Mouse (Mus musculus) spleen, postnatal 36 days (tissue): Measurements from ENCODE around the gene Sec14l4.
"Not testable (repeated sequence)": the region's sequence is repeated elsewhere in the genome, so short reads cannot be mapped to it uniquely, and the experiment has no call there.

Source experiments
- DNase-seq, 2 experiments: peaks; one replicate each; pipeline ENCODE4 v3.0.0; 2022; ENCODE audit warnings: low spot score in 2 of 2, mixed read lengths in 1 of 2

The Sec14l4 gene

DNA sequence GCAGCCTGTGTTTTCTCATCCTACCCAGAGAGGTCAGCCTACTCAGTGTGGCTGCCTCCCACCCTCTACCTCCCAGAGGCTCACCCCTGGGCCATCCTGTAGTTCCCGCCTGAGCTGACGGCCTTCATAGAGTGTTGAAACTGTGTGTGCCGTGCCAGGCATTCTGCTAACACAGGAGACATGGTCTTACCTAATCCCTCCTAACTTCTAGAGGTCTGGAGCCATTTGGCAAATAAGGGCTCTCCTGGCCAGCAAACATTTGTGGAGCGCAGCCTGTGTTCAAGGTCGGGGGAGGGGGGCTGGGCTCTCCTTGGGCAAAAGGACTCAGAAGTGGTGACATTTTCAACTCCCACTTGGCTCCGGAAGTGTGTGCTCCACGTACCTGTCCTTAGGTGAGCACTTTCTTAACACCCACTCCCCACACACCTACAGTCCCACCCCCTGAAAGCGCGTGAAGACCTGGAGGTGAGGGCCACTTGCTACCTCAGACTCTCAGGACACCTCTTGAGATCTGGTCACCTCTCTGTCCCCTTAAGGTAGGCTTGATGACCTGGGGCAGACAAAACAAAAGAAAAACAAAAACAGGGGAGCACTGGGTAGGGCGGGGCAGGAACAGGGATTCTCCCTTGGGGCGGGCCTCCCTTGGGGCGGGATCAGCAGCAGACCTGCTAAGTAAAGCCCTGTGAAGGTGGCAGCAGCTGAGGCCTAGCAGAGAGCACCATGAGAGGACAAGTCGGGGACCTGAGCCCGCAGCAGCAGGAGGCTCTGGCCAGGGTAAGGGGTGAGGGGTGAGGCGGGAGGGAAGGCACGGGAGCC, at the start of gene Sec14l4:
TSS of gene Sec14l4 (plus strand) at position 337 of the 816 bp plus-strand sequence.
- no peak for DNase-seq

DNA sequence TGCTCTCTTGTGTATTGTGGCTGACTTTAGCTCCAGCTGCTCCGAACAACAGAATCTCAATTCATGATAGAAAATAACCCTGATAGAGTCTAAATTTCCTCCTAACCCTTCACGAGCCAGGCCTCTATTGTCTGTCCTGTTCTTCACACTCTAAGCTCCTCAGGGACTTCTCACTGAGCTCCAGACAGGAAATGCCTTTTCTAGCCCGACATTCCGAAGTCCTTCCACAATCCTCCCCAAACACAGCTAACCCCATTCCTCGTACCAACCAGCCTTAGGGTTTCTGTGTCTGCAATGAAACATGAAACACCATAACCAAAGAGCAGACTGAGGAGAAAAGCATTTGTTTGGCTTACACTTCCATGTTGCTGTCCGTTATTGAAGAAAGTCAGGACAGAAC, 49.7 kb upstream of the Sec14l4 start:
- DNase-seq = no peak

DNA sequence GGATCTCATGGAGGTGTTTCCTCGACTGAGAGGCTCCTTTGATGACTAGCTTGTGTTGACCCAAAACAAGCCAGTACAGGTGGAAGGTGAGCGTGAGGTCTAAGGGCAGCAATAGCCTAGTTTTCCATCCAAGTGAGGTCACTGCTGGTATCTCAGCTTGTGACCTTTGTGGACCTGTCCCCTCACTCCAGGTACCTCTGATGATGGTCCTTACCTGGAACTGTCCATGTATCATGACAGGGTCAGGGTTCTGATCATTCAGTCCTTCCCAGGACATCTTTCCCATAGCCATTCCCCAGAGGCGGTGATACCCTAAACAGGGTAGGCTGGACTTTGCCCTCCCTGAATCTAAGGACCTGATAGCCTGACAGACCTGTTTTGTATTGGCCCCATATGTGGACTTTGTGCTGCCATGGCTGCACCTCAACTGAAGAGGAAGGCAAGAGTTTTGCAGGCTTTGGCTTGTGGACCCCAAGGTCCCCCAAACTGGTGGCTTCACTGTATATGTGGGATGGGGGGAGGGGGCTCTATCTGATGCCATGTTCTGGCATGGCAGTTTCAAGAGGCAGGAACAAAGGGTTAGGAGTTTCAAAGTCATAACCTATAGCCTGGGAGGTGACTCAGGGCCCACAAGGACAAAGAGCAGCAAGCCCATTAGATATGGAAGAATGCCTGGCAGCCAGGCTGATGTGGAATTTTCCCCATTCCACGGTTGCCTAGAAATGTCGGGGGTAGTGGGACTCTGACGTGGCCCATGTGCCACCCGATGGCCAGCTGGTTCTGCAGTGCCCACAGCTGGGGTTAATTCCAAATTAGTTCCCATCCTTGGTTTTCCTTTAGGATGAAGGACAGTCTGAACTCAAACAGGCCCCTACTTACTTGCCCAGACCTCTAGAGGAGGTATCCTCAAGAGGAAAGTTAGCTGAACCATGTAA, 48.7 kb upstream of the Sec14l4 start:
- DNase-seq = no peak

DNA sequence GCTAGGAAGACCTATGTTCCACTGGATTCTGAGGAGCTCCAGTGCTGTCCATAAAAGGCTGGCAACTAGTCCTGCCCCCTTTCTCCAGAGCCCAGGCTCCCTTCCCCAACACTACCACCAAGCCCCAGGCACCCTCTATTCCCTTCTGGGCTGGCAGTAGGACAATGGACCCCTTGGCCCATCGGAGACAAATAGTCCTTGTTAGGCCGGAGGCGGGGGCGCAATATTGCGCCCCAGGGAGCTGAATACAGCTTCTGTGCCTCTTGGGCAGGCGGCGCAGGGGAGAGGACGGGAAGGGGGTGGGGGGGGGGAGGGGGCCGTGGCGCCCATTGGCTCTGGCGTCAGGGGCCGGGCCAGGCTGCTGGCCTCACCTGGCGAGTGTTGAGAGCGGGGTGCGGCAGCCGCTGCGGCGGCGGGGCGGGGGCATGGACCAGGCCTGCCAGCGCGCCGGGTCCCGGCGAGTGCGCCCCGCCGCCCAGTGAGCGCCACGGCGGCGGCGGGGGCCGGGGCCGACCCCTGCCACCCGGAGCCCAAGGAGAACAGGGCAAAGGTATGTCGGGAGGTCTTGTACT, 47.9 kb upstream of the Sec14l4 start, which contains the start of gene Gal3st1:
TSS of gene Gal3st1 (plus strand) at position 346 of the 572 bp plus-strand sequence.
- DNase-seq = no peak

DNA sequence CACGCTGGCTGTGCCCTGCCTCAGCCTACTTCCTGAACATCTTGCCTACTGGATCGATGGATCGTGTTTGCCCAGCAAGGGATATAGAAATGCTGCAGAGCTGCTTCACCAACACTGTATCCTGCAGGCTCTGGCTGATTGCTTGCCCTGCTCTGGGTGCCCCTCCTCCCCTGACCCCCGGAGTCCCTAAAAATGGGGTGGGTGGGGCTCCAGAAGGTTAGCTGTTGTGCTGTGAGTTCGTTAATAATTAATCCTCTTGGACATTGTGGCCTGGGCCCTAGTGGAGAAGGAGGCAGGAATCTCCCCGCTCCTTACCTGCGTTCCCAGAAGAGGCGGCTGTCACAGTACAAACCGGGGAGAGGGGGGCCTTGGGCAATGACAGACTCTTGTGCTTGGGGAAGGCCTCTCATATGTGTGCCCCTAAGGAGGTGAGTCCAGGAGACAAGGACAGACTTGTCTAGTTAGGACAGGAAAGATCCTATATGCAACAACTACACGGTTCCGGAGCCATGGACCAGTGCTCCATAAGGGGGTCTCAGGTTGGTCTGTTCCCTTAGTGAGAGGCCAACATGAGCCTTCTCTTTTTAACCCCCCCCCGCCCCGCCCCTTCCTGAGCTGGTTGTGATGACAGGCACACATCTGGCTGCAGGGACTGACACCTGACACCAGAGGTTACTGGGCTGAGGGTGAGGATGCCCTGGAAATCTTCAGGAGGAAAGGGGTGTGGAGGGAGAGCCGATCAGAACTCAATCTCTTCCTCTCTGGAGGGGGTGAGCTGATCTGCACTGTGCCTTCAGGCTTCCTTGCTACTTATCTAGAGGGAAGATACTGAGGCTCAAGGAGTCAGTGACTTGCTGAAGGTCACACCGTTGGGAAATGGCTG, 47.2 kb upstream of the Sec14l4 start:
- DNase-seq = no peak

DNA sequence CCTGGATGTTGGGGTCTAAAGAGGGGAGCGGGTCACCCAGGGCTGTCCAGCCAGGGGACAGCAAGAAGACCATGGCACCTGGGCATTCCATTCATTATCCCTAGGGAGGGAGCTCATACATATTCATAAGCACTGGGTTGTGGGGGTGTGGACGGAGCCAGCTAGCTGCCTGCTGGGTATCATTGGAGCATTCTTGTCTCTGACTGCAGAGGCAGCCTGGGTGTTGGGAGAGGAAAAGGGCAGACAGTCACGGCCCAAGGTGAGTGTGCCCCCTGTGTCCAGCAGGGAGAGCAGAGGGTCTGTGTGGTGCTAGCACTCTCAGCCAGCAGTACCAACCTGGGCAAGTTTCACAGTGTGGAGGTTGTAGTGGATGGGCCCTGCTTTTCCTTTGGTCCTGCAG, 41.5 kb upstream of the Sec14l4 start:
- no peak for DNase-seq

DNA sequence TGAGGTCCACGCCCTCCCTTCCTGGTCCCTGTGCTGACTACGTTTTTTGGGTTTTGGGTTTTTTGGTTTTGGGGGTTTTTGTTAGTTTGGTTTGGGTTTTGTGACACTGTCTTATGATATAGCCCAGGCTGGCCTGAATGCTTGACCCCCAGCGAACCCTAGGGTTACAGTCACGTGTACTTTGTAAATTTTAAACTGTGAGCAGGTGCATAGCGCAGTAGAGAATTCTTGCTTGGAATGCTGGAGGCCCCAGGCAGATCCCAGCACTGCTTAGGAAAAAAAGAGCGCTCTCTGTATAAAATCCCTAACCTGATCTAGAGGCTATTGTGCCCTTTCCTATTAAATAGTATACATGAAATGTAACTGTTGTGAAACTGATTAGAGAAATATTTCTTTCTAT, 38.1 kb upstream of the Sec14l4 start:
- DNase-seq = no peak

DNA sequence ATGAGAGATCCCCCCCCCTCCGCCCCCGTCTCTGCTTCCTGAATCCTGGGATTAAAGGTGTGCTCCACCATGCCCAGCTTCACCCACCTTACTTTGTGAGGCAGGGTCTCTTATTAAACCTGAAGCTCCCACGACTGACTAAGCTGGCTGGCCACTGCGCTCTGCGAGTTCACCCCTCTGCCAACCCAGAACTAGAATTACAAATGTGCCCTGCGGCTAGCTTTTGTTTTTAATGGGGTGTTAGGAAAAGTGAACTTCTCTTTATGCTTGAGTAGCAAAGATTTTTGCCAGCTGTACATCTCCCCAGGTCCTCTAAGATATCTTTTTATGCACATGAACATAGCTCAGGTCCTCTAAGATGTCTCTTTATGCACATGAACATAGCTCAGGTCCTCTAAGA, 37.3 kb upstream of the Sec14l4 start:
- no peak for DNase-seq

DNA sequence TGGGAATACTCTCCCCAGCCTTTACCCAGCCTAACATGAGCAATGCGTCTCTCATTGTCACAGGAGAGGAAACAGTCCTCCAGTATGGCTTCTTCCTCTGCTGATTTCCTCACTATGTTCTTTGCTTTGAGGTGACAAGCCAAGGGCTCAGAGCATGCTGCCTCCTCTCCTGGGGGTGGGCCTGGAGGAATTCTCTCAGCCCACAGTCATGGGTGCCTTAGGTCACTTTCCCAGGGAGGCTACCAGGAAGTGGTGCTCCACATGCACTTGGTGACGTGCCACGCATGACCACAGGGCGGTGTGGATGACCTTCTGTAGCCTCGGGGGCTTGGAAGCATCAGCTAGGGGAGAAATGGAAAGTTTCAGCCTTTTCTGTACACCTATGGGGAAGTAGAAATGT, 35.8 kb upstream of the Sec14l4 start:
- no peak for DNase-seq

DNA sequence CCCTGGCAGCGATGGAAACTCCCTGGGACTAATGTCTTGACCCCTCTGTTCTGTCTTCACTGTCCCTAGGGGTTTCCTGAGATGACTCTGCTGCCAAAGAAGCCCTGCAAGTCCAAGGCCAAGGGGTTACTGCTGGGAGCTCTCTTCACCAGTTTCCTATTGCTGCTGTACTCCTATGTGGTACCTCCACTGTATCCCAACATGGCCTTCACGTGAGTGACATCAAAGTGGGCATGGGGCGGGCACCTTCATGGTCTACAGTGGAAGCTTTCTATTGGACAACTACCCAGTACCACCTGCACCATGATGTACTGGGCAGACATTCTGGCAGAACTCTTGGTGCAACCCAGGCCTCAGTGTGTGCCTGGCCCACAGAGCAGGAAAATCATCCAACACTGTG, 34.4 kb upstream of the Sec14l4 start:
- no peak for DNase-seq

DNA sequence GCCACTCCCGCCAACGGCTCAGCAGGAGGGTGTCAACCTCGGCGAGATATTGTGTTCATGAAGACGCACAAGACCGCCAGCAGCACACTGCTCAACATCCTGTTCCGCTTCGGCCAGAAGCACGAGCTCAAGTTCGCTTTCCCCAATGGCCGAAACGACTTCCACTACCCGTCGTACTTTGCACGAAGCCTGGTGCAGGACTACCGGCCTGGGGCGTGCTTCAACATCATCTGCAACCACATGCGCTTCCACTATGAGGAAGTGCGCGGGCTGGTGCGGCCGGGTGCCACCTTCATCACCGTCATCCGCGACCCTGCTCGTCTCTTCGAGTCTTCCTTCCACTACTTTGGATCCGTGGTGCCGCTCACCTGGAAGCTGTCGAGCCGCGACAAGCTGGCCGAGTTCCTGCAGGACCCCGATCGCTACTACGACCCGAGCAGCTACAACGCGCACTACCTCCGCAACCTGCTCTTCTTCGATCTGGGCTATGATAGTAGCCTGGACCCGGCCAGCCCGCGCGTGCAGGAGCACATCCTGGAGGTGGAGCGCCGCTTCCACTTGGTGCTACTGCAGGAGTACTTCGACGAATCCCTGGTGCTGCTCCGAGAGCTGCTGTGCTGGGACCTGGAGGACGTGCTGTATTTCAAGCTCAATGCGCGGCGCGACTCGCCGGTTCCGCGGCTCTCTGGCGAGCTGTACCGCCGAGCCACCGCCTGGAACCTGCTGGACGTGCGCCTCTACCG, 33.1 kb upstream of the Sec14l4 start:
- peak; percentile 3 to 11 for DNase-seq

DNA sequence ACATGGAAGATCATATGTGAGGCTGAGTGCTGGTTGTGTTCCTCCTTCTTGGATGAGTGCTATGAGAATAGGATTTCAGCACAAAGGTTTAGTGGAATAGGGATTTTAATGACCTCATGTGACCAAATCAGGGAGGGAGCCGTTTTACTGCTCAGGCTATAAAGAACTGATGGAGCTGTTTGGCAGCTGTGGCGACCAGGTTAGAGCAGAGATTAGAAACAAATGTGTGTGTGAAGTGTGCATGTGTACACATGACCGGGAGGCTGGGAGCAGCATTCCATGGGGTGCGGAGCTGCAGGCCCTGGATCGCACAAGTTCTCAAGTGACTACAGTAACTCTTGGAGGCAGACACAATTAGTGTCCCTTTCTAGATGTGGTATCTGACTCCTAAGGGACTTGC, 31.7 kb upstream of the Sec14l4 start:
- DNase-seq = no peak

DNA sequence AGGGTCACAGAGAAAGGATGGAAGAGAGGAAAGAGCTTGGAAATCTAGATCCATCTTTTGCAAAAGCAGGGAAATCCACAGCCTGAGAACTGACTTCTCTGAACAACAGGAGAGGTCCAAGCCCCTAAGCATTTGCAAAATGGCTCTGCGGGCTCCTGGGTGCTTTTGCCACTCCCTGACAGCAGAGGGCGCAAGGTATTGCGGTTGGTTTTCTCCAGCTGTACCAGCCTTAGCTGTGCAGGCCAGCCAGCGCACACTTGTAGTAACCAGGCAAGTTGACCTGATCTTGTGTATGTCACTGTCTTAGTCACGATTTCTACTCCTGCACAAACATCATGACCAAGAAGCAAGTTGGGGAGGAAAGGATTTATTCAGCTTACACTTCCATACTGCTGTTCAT, 29.7 kb upstream of the Sec14l4 start:
- DNase-seq = peak in 1 of 2 experiments; percentile 18

DNA sequence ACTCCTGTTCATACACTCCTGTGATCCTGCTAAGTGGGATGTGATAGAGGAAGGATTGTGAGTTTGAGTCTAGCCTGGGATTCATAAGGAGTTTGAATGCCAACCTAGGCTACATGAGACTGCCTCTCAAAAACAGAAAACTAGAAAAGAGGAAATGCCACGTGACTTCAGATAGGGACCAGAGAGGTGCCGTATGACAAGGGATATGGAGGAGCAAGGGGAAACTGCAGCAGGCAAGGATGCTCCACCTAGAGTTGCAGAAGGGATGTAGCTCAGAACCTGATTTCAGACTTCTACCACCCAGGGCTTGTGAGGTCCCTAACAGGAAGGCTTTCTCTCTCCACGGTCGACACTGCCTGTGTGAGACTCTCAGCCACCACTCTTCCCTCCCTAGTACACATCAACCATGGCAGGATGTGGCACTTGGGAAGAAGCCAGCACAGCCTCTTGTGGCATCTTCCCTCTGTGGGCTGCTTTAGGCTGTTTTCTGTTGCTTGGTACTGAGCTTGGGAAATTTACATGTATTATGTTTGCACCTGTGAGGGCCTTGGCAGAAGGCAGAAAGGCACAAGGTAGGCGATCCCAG, 25.9 kb upstream of the Sec14l4 start:
- DNase-seq = no peak

DNA sequence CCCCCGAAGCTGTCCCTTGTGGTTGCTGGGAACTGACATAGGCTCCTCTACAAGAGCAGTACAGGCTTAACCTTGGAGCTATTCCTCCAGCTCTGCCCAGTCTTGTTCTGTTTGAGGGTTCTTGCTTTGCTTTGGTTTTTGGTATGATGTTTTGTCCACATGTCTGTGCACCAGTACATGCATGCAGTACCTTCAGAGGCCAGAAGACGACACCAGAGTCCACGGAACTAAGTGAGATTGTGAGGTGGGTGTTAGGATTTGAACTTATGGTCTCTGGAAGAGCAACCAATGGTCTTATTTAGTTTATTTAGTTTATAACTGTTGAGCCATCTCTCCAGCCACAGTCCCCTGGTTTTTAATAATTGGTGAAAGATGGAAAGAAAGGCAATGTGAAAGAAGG, 24.8 kb upstream of the Sec14l4 start:
- DNase-seq = no peak

DNA sequence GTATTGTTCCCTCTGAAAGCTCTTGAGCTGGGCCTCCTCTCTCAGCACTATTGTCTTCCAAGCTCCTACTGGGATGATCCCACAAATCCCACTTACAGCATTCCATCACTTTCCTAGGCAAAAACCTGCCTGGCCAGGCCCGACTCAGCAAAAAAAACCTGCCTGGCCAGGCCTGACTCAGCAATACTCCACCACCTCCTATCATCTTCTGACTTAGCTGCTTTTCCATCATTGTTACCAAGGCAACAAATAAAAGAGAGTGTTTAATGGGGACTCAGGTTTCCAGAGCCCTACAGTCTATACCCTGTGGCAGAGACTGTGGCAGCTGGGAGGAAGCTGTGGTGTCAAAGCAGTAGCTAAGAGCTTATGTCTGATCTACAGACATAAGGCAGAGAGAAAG, 18.6 kb upstream of the Sec14l4 start:
- no peak for DNase-seq

DNA sequence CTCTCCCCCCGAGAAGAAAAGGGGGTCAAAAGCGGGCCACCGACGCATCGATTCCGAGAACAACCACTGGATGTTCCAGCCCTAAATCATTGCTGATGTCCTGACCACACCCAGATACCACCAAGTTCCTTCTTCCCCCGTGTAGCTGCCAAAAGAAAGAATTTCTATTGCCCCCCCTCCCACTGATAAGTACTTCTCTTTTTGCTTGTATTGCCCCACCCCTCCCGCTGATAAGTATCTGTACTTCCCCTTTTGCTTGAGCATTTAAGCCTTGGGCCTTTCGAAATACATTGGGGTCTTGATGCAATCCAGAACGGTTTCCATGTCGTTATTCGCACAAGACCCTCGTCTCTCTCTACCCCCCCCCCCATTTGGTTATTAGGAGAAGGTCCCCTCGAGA, 15.5 kb upstream of the Sec14l4 start:
- not testable (repeated sequence) for DNase-seq

DNA sequence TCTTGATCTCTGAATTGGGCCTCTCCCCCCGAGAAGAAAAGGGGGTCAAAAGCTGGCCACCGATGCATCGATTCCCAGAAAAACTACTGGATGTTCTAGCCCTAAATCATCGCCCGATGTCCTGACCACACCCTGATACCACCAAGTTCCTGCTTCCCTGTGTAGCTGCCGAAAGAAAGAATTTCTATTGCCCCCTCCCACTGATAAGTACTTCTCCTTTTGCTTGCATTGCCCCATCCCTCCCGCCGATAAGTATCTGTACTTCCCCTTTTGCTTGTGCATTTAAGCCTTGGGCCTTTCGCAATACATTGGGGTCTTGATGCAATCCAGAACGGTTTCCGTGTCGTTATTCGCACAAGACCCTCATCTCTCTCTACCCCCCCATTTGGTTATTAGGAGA, 9.2 kb upstream of the Sec14l4 start:
- DNase-seq = not testable (repeated sequence)

DNA sequence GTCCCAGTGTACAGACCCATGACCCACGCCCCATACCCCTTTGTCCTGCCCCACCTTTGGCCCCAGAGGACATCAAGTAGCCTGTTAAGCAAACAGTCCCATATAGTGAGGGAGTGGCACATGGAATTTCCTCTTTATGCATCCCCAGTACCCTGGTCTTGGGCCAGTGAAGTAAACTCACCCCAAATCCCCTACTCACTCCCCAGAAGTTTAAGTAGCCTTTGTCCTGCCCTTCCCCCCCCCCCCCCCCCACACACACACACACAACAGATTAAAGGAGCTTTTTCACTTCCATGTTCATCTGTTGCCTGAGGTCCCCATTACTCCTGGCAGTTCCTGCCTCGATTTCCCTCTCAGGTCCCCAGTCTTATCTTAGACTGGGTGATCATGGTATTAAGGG, 7.9 kb upstream of the Sec14l4 start:
- no peak for DNase-seq

DNA sequence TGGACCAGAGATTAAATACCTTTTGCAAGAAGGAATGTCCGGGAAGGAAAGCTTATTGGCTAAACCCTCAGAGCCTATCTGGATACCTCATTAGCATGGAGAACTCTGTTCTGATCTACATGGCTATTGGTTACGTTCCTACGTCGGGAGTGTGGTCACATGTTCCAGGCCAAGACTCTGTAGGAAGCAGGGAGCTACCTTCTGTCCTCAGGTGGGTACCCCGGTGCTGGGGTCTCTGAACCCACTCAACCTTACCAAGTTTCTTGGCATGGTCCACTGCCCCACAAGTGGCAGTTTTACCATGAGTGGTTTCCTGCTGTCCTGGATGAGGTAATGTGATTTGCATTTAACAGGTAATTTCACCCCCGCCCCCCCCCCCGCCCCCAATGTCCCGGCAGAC, 4.2 kb upstream of the Sec14l4 start:
- DNase-seq = no peak
